Mouse (Mus musculus) forebrain, embryonic 14.5 days (tissue): ENCODE data around the gene Gm49630. TPM values are rescaled to one million over a fixed set of nuclear protein-coding genes. Genes with fewer than 3 reads are reported as not detected.

ENCODE experiments used
- polyA plus RNA-seq: library from polyadenylated mRNA; unstranded; fragments of >200 nt; fragmentation: Nextera tagmentation; extraction: Ambion mirVana; gene quantifications from 2 replicates; pipeline ENCODE4 v1.2.1, GENCODE M21; 2014

Gene Gm49630
- polyA plus RNA-seq, 1 experiment from 2014 or later: not detected

Other genes starting within 250 kb of the Gm49630 start
- 18.9 and 21.6 TPM in 2 replicates for gene Rps6ka2, start 201.9 kb downstream of the Gm49630 start, polyA plus RNA-seq
- gene Tcp10a, start 47.3 kb downstream of the Gm49630 start, polyA plus RNA-seq: not detected in 2 replicates
- gene Ttll2, start 19.3 kb downstream of the Gm49630 start, polyA plus RNA-seq: not detected in 2 replicates
- gene Unc93a2, start 13.5 kb upstream of the Gm49630 start, polyA plus RNA-seq: not detected in 2 replicates